Mouse (Mus musculus) liver (tissue): ENCODE results near the gene Plppr3.

Experiments used
- DNase-seq: peaks from one replicate; pipeline ENCODE4 v3.0.0-alpha.2; 2020; ENCODE audit warnings: mixed read lengths

The Plppr3 gene

GRCm38 (mm10) chr10:79865801-79866295 lies 8.6 kb downstream of the Plppr3 start:
- DNase-seq: no peak

GRCm38 (mm10) chr10:79865189-79865601 lies 9.2 kb downstream of the Plppr3 start:
- DNase-seq: no peak

GRCm38 (mm10) chr10:79864351-79865188 lies 9.9 kb downstream of the Plppr3 start:
- no peak for DNase-seq

GRCm38 (mm10) chr10:79862925-79863324 lies 11.5 kb downstream of the Plppr3 start:
- DNase-seq: no peak

- DNase-seq: no peak
Observed at GRCm38 (mm10) chr10:79862049-79862788, 12.2 kb downstream of the Plppr3 start.

- DNase-seq: no peak
Observed at GRCm38 (mm10) chr10:79861230-79862048, 13.0 kb downstream of the Plppr3 start.

GRCm38 (mm10) chr10:79860079-79860911 lies 14.1 kb downstream of the Plppr3 start:
- DNase-seq: no peak

- no peak for DNase-seq
Observed at GRCm38 (mm10) chr10:79859116-79859515, 15.3 kb downstream of the Plppr3 start.

GRCm38 (mm10) chr10:79858416-79859074 lies 15.9 kb downstream of the Plppr3 start:
- DNase-seq: peak; percentile 51

GRCm38 (mm10) chr10:79857894-79858293 lies 16.5 kb downstream of the Plppr3 start:
- DNase-seq: no peak

GRCm38 (mm10) chr10:79857452-79857811 lies 17.0 kb downstream of the Plppr3 start:
- peak; percentile 68 for DNase-seq

GRCm38 (mm10) chr10:79856704-79857451 lies 17.6 kb downstream of the Plppr3 start:
- no peak for DNase-seq

GRCm38 (mm10) chr10:79856280-79856679 lies 18.2 kb downstream of the Plppr3 start:
- DNase-seq: no peak

GRCm38 (mm10) chr10:79855558-79856184 lies 18.8 kb downstream of the Plppr3 start:
- DNase-seq: peak; percentile 67

- peak; percentile 72 for DNase-seq
Observed at GRCm38 (mm10) chr10:79854801-79855541, 19.5 kb downstream of the Plppr3 start.

- peak; percentile 100 for DNase-seq
Observed at GRCm38 (mm10) chr10:79853860-79854795, 20.3 kb downstream of the Plppr3 start, which contains the start of gene Ptbp1. Ptbp1 (plus strand) TSS chr10:79854427.

GRCm38 (mm10) chr10:79853392-79853791 lies 21.0 kb downstream of the Plppr3 start:
- DNase-seq: peak; percentile 88

- no peak for DNase-seq
Observed at GRCm38 (mm10) chr10:79852827-79853226, 21.6 kb downstream of the Plppr3 start.
